9 mouse cellular contexts compared by ENCODE assay signal in the genomic region with DNA sequence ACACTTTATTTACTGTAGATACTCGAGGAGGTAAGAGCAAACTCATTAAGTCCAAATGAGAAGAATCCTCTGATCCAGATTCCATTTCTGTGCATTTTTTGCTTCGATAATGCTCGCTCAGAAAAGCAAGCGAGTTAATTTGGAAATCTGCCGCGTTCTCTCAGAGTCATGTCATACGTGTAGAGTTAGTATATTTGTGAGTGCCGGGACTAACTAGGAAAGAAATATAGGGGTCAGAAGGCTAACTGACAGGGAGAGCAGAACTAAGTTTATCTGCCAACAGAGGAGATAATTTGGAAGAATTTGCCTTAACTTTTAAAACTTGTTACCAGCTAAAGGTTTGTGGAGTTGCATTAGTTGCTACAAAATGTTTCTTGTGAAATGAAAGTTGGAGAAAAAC. TPM values are rescaled to one million over a fixed set of nuclear protein-coding genes. Genes with fewer than 3 reads are reported as not detected.
DNase-seq lines count a peak whose midpoint lies in the region; ATAC-seq and TF ChIP-seq lines count a peak whose summit lies in the region.
"Had no signal": no experiment of that assay in that cellular context is flagged by ENCODE, and none has a peak within 500 bp of the region (broad histone marks: within the 10 kb centered on the region; RNA-seq: fewer than 3 reads in every experiment).

No protein-coding gene starts in this region.

- DNase-seq in heart, postnatal 10 days, result no peak
- DNase-seq in G1E (ENCODE audit: low spot score), result no peak
- DNase-seq in heart, postnatal 0 days (ENCODE audit: low spot score), result no peak
- no peak for DNase-seq in midbrain, embryonic 10.5 days (ENCODE audit: low spot score)
- DNase-seq in ovary, postnatal 36 days (ENCODE audit: low spot score), result no peak
- no peak for DNase-seq in embryo, embryonic 10.5 days (ENCODE audit: low spot score)
- DNase-seq in right cerebral cortex, postnatal 25 days, result no peak

- peaks cover 3 to 20% of the 10 kb centered on the region in 2 experiments; a peak in 3 of 4 replicates for H3K4me1 ChIP-seq in heart, embryonic 14.5 days (ENCODE audit: control insufficient read depth in 2 of 2, insufficient read depth in 2 of 2, low read length in 2 of 2)
- H3K4me1 ChIP-seq in G1E (ENCODE audit: insufficient read depth, low read depth, low read length), result peaks cover 34% of the 10 kb centered on the region
- peaks cover 19% of the 10 kb centered on the region for H3K4me1 ChIP-seq in heart, postnatal 0 days (ENCODE audit: control insufficient read depth, insufficient read depth)
- H3K4me1 ChIP-seq in midbrain, embryonic 10.5 days, result peaks cover 22% of the 10 kb centered on the region

- peak overlapping the region; percentile 86 for H3K4me2 ChIP-seq in heart, embryonic 14.5 days (ENCODE audit: low read length)
- peak overlapping the region; percentile 93 for H3K4me2 ChIP-seq in heart, postnatal 0 days (ENCODE audit: low read depth, low read length)

- no peak for TF ChIP-seq CTCF in G1E (IDR thresholded peaks at IDR 0.05; ENCODE audit: low read depth, low read length)
- TF ChIP-seq CTCF in heart, postnatal 0 days (IDR thresholded peaks at IDR 0.05; ENCODE audit: low read depth), result no peak

- TF ChIP-seq EP300 in heart, postnatal 0 days (IDR thresholded peaks at IDR 0.05; ENCODE audit: low read depth), result no peak

- peak overlapping the region in 1 of 2 experiments; percentile 72; a peak in 1 of 4 replicates for H3K27ac ChIP-seq in heart, embryonic 14.5 days (replicated peaks in 1 of 2; ENCODE audit: control insufficient read depth in 1 of 2, insufficient read depth in 1 of 2, low read depth in 2 of 2, low read length in 2 of 2)
- peak overlapping the region; percentile 85 for H3K27ac ChIP-seq in heart, postnatal 0 days (ENCODE audit: low read depth)
- H3K27ac ChIP-seq in midbrain, embryonic 10.5 days (replicated peaks), result peak overlapping the region; percentile 90

- H3K27me3 ChIP-seq in heart, embryonic 14.5 days (ENCODE audit: control insufficient read depth, insufficient read depth, low read length), result no peaks in the 10 kb centered on the region
- no peaks in the 10 kb centered on the region for H3K27me3 ChIP-seq in G1E (ENCODE audit: insufficient read depth, low read length)
- no peaks in the 10 kb centered on the region for H3K27me3 ChIP-seq in heart, postnatal 0 days (ENCODE audit: control insufficient read depth, insufficient read depth, low read length)
- H3K27me3 ChIP-seq in midbrain, embryonic 10.5 days (ENCODE audit: low read depth, poor library complexity, severe bottlenecking), result no peaks in the 10 kb centered on the region
- H3K27me3 ChIP-seq: Patski had no signal

- H3K36me3 ChIP-seq in heart, embryonic 14.5 days (ENCODE audit: control insufficient read depth, insufficient read depth, low read length), result peaks cover 29% of the 10 kb centered on the region
- H3K36me3 ChIP-seq in G1E (replicated peaks), result peaks cover 39% of the 10 kb centered on the region
- peaks cover 23% of the 10 kb centered on the region for H3K36me3 ChIP-seq in heart, postnatal 0 days (replicated peaks; ENCODE audit: control insufficient read depth, insufficient read depth, low read length)
- peaks cover 40% of the 10 kb centered on the region for H3K36me3 ChIP-seq in midbrain, embryonic 10.5 days

- no peaks in the 10 kb centered on the region for H3K9me3 ChIP-seq in heart, embryonic 14.5 days (ENCODE audit: control insufficient read depth, low read length)
- no peaks in the 10 kb centered on the region for H3K9me3 ChIP-seq in G1E (replicated peaks)
- no peaks in the 10 kb centered on the region for H3K9me3 ChIP-seq in heart, postnatal 0 days (replicated peaks; ENCODE audit: control insufficient read depth, low read length)
- H3K9me3 ChIP-seq in midbrain, embryonic 10.5 days (replicated peaks), result no peaks in the 10 kb centered on the region

- 4% methylated on average over 8 of the region's 8 CpGs for WGBS in heart, embryonic 14.5 days
- WGBS in heart, postnatal 0 days, result 4% methylated on average over 8 of the region's 8 CpGs
- 6% methylated on average over 8 of the region's 8 CpGs for WGBS in midbrain, embryonic 10.5 days

- peak overlapping the region; percentile 89 for H3K9ac ChIP-seq in heart, embryonic 14.5 days (ENCODE audit: low read length)
- H3K9ac ChIP-seq in heart, postnatal 0 days (replicated peaks; ENCODE audit: low read depth, low read length), result peak overlapping the region; percentile 87

- H3K4me3 ChIP-seq in heart, embryonic 14.5 days (ENCODE audit: control insufficient read depth in 1 of 2, insufficient read depth in 1 of 2, low read depth in 1 of 2, low read length in 2 of 2), result peak overlapping the region; percentile 83
- H3K4me3 ChIP-seq in G1E (ENCODE audit: low read depth, low read length), result peak overlapping the region; percentile 79
- peak overlapping the region; percentile 86 for H3K4me3 ChIP-seq in heart, postnatal 0 days (ENCODE audit: low read depth, low read length)
- H3K4me3 ChIP-seq in midbrain, embryonic 10.5 days, result peak overlapping the region; percentile 85

- intact Hi-C loops in heart, postnatal 10 days (cut with DNase I), result no loop called here

- no peak for ATAC-seq in heart, embryonic 14.5 days (ENCODE audit: insufficient number of reproducible peaks, insufficient read depth, low FRiP score, low read depth)
- ATAC-seq in G1E (ENCODE audit: extremely low read depth, insufficient number of reproducible peaks, low FRiP score, poor library complexity, severe bottlenecking), result no peak
- ATAC-seq in heart, postnatal 0 days (ENCODE audit: insufficient read depth, low read depth), result no peak

RNA-seq across cellular contexts. Expression of a gene that starts 0.7 kb away (rescaled TPM):
- polyA plus RNA-seq in heart, embryonic 14.5 days (2014; fragmentation: Nextera tagmentation; extraction: Ambion mirVana), result 12.7 and 13.2 TPM in 2 replicates
- 10 to 100 TPM; 15.9 to 19.7 TPM for total RNA-seq in heart, postnatal 10 days (2021)
- total RNA-seq in G1E (2014; fragmentation: Nextera tagmentation) (95.7 and 100 TPM in 2 replicates), G1E (2017) (85.6 and 87.6 TPM in 2 replicates)
- polyA plus RNA-seq in G1E (2012), result 2.9 and 5.0 TPM in 2 replicates
- 24.9 and 28.8 TPM in 2 replicates for total RNA-seq in heart, postnatal 0 days (2014; rRNA removed; ENCODE audit: low replicate concordance)
- polyA plus RNA-seq in heart, postnatal 0 days (2015; fragmentation: Nextera tagmentation; extraction: Ambion mirVana), result 3.5 and 3.8 TPM in 2 replicates
- 29.9 and 30.4 TPM in 2 replicates for polyA plus RNA-seq in midbrain, embryonic 10.5 days (2016; fragmentation: Nextera tagmentation; extraction: Ambion mirVana)

RNA-seq across cellular contexts. Expression of a gene that starts 10.8 kb away (rescaled TPM):
- 37.0 and 38.2 TPM in 2 replicates for polyA plus RNA-seq in heart, embryonic 14.5 days (2014; fragmentation: Nextera tagmentation; extraction: Ambion mirVana)
- total RNA-seq in heart, postnatal 10 days (2021), result 10 to 100 TPM; 22.3 to 22.7 TPM
- total RNA-seq in G1E (2014; fragmentation: Nextera tagmentation) (71.4 and 84.9 TPM in 2 replicates), G1E (2017) (46.4 and 59.8 TPM in 2 replicates)
- 25.2 and 27.3 TPM in 2 replicates for polyA plus RNA-seq in G1E (2012)
- total RNA-seq in heart, postnatal 0 days (2014; rRNA removed; ENCODE audit: low replicate concordance), result 28.5 and 32.8 TPM in 2 replicates
- 32.3 and 32.6 TPM in 2 replicates for polyA plus RNA-seq in heart, postnatal 0 days (2015; fragmentation: Nextera tagmentation; extraction: Ambion mirVana)
- 92.2 and 94.6 TPM in 2 replicates for polyA plus RNA-seq in midbrain, embryonic 10.5 days (2016; fragmentation: Nextera tagmentation; extraction: Ambion mirVana)

RNA-seq across cellular contexts. Expression of a gene that starts 59.1 kb away (rescaled TPM):
- 6.7 and 8.4 TPM in 2 replicates for polyA plus RNA-seq in heart, embryonic 14.5 days (2014; fragmentation: Nextera tagmentation; extraction: Ambion mirVana)
- total RNA-seq in heart, postnatal 10 days (2021), result 1 to 10 TPM; 7.3 to 7.5 TPM
- total RNA-seq in G1E (2014; fragmentation: Nextera tagmentation) (16.5 and 16.6 TPM in 2 replicates), G1E (2017) (4.1 and 10.9 TPM in 2 replicates)
- 0.79 and 0.94 TPM in 2 replicates for polyA plus RNA-seq in G1E (2012)
- total RNA-seq in heart, postnatal 0 days (2014; rRNA removed; ENCODE audit: low replicate concordance), result 3.5 and 4.1 TPM in 2 replicates
- 2.2 and 2.3 TPM in 2 replicates for polyA plus RNA-seq in heart, postnatal 0 days (2015; fragmentation: Nextera tagmentation; extraction: Ambion mirVana)
- 8.4 and 9.2 TPM in 2 replicates for polyA plus RNA-seq in midbrain, embryonic 10.5 days (2016; fragmentation: Nextera tagmentation; extraction: Ambion mirVana)
